Mouse (Mus musculus): ENCODE measurements at regions not wholly inside any gene's neighbourhood (a gene's known extent, or its start where the extent isn't known, plus 50 kb on each side); places are given as distances from the start of the nearest gene placed in this dataset.
A peak's percentile ranks its signal among the peaks of the same experiment; 100 is the strongest.

DNA sequence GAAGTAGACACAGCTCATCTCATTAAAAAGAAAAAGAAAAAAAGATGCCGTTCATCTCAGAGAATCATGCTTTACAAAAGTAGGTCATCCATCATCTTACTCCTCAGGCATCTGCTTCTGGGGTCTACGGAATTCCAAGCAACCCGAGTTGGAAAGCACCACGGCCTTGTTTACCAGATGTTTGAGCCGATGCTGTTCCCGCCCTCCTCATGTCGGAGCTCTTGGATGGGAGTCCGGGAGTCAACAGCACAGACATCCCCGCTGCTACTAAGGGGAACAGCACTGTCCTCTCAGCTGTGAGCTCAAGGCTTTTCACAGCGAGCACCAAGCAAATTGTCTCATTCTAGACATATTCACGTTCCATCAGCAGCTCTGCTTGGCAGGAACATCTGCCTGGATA is 352.9 kb upstream of the Tbx3 start:
- DNase-seq: no peak

GRCm38 (mm10) chr5:119321368-119322144 is 348.9 kb upstream of the Tbx3 start:
- no peak for DNase-seq

GRCm38 (mm10) chr5:119322411-119322810 is 348.1 kb upstream of the Tbx3 start:
- no peak for DNase-seq

GRCm38 (mm10) chr5:119325681-119326255 is 344.7 kb upstream of the Tbx3 start:
- peak; percentile 17 for DNase-seq

- no peak for DNase-seq
These were observed 343.6 kb upstream of the Tbx3 start for GRCm38 (mm10) chr5:119326895-119327294.

DNA sequence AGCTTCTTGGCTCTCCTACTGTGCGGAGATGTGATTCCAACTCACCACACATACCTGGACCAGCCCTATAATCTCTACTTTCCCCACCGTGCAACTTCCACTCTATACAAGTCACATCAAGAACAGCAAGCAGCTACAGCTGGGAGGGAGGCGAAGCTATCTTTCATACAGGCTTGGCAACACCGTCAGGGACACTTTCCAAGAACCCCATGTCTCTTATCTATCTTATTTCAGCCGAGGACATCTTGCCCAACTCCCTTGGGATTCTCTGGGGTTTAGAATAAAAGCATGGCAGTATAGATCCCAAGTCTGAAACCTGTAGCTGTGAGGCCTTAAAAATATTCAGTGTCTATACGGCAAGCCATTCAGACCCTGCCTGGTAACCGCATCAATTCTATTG is 341.5 kb upstream of the Tbx3 start:
- DNase-seq: no peak

- no peak for DNase-seq
These were observed 341.1 kb upstream of the Tbx3 start for GRCm38 (mm10) chr5:119329371-119329770.

DNA sequence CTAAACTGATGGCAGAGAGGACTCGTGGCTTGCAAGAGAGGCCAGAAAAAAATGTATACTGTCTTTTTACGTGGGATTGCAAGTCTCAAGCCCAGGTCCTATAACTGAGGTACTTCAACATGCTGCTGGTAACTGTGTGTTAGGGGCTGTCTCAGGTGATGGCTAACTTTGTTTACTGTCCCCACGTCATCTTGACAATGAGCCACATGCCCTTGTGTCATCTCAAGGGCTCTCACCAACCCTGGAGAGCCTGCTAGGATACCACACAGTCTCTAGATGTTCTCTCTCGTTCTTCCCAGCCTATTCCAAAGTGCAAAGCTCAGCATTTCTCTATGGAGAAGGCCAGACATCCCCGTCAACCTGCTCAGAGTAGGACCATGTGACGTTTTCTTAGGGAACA is 340.6 kb upstream of the Tbx3 start:
- no peak for DNase-seq

DNA sequence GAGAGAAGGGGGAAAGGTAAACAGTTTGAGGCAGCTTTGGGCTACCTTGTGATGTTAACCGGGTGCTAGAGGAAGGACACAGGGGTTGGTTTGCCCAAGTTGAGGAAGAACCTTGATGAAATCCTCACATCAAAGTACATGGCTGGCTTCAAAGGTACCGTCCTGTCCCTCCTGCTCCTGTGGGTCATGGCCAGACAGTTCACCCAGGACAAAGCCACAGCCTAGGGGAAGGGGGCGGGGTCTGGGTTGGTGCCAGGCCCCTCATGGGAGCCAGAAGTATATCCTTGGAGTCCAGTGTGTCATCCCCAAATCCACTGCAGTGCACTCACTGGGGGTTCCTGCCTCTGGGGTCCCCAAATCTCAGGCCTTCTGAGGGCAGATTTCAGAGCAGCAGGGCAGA is 339.0 kb upstream of the Tbx3 start:
- DNase-seq: no peak

DNA sequence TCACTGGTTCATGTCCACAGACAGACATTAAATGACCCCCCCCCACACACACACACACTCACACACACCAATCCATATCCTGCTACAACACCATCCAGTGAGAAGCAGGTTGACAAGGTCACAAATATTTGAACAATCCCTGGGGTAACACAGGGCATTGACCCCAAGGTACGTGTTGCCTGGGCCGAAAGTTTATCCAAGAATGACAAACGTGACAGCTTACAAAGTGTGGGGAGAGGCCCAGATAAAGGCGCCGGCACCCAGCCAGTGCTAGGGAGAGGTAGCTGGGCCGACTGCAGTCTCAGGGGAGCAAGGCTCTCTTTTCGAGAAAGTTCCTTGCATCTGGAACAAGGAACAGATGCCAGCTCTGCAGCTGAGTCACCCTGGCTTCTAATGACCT is 337.8 kb upstream of the Tbx3 start:
- DNase-seq: no peak

DNA sequence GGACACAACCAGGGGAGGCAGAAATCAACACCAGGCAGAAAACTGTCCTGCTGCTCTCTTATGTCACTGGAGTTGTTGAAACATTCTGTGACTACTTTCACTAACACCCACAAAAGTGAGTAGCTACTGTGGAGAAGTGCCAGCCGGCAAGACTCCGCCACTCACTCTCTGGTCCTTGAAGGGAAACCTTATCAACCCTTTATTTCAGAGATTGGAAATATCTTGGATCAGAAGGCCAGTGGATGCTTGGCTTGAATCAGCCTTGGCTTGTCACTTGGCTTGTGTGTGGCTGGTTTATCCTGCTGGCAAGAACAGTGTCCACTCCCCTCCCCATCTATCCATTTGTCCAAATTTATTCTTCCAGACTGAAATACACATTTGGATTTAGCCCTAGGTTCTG is 335.3 kb upstream of the Tbx3 start:
- DNase-seq: no peak

GRCm38 (mm10) chr5:119335979-119336378 is 334.5 kb upstream of the Tbx3 start:
- no peak for DNase-seq

- DNase-seq: no peak
These were observed 332.7 kb upstream of the Tbx3 start for GRCm38 (mm10) chr5:119337739-119338138.

DNA sequence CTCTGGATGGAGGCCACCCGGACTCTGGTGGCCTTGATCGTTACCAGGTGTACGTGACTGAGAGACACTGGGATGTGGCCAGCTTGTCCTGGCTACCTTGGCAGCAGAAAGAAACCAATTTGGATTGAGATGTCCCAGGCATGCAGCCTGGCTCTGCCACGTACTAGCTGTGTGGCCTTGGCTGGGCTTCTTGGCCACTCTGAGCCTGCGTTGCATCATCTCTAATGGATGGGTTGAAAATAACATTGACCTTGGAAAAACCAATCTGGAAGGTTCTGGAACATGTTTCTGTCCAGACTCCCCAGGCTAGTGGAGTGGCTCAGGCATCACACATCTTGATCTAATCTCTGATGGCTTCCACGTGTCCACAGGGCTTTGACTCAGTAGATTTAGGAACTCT is 331.8 kb upstream of the Tbx3 start:
- DNase-seq: no peak

DNA sequence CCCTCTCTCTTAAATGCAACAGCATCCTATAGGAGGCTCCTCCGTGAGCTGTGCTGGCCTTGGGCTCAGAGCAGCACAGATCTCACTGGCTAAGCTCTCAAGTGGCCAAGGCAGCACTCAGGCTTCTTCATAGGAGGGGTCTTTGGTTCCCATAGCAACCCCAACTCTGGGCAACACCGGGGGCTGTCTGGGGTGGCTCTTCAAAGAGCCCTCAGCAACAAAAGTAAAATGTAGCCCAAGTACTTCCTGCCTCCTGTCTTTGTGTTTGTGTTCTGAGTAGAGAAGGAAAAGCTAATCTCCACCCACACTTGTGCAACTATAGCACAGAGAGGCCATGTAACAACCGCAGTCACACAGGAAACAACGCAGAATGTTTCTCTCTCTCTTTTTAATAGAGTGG is 322.2 kb upstream of the Tbx3 start:
- DNase-seq: no peak

DNA sequence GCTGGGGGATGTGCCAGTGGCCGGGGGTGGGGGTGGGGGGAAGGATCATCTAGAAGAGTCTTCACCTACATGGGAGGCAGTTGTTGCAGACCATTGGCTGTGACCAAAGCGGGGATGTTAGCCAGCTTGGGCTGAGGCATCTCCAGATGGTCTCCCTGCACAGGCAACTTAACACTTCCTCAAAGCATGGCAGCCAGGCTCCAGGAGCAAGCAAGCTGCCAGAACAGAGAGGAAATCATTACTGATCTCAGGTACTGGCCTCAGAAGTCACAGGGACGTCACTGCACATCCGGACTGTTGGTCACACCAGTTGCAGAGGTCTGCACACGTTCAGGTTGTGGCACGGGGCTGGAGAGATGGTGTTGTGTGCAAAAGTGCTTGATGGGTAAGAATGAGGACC is 321.1 kb upstream of the Tbx3 start:
- DNase-seq: no peak

DNA sequence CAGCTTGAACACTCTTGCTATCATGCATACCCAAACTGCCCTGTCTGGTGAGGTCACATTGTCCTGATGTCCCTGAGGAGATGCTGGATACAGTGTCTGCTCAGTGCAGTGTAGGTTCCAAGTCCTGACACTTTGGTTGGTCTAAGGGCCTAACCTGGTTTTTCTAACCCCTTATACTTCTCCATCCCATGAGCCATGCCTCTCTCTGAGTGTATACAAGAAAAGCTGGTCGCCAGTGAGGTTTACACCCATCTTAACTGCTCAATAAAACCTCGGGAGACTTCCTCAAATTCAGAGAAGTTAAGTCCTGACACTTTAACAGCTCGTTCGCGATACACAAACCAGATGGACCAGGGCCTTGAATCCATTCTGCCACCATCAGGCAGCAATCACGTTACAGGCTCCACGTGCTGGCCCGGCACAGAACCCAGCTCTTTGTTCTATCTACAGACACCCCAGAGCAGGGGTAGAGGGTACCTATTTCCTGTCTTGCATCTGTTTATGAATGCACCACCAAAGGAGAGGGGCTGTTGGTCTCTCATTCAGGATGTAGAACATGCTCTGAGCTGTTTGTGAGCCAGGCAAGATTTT is 320.0 kb upstream of the Tbx3 start:
- no peak for DNase-seq

DNA sequence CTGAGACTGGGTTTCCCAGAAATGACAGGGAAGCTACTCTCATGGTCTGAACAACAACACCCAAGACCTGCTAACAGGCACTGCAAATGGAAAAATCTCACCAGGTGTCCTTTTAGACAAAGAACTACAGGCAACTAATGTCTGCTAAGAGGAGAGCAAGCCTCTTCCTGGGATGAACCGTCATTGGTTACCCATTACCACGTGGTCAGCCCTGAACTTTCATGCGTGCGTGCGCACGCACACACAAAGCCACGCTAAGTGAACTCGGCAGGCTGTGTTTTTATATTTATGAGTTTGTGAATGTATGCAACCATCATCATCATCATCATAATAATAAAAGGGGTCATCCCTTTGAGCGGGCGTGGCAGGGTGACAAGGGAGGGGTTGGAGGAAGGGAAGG is 315.0 kb upstream of the Tbx3 start:
- no peak for DNase-seq

- peak; percentile 22 for DNase-seq
These were observed 314.4 kb upstream of the Tbx3 start for GRCm38 (mm10) chr5:119356051-119356450.

GRCm38 (mm10) chr5:119359709-119360108 is 310.8 kb upstream of the Tbx3 start:
- DNase-seq: no peak

DNA sequence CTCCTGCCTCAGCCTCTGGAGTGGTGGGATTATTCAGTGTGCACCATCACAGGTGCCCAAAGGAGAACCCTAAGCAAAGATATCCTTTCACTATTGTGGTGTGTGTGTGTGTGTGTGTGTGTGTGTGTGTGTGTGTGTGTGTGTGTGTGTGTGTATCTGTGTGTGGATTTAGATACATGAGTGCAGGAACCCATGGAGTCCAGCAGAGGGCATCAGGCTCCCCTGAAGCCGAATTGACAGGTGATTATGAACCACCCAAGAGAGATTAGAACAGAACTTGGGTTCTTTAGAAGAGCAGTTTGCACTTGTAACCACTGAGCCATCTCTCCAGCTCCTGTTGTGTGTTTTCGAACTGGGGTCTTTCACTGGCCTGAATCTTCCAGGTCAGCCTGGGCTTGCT is 310.1 kb upstream of the Tbx3 start:
- DNase-seq: no peak

DNA sequence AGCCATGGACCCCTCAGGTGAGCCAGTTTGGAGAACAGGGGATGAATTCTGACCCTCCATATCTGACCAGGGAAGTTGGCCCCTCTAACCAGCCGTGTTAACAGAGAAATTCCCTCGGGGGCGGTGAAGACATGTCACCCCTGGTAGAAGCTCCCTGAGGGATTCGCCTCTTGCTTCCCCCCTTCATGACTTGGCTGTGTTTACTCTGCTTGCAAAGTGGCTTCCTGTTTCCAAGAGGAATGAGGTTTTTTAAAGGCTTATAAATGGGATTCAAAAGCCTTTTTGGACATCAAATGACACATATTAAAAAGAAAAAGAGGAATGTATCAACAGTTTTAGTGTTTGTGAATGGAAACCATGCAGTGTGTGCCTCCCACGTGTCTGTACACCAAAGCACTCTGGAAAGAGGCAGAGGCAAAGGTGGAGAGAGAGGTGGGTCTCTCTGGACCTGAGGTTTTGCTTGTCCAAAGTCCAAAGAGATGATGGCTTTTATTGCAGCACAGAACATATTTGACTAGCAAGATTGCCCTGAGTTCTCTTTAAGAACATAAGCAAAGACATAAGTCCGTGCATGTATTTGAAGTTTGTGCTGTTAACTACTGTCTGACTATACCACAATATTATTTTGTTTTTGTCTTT is 308.9 kb upstream of the Tbx3 start:
- DNase-seq: peak; percentile 37

- no peak for DNase-seq
These were observed 308.0 kb upstream of the Tbx3 start for GRCm38 (mm10) chr5:119362452-119362851.

DNA sequence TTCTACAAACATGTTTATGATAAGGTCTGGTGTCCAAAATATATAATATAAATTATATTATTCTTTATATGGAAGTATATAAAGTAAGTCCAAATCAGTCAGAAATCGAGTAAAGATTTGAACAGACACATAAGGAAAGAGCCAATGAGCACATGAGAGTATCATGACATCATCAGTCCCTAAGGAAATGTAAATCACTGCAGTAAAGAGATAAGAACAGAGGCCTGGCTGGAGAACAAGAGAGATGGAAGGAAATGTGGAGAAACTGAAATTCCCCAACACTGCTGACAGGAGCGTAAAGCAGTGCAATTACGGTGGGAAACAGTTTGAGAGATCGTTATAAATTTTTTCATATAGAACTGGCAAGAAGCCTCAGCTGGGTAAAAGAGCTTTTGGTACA is 306.2 kb upstream of the Tbx3 start:
- DNase-seq: no peak
